Mouse (Mus musculus) gastrocnemius, postnatal 10 days (tissue): ENCODE data around the gene Ube2g2. TPM values are rescaled to one million over a fixed set of nuclear protein-coding genes. Genes with fewer than 3 reads are reported as not detected.

Experiments
- DNase-seq: peaks from one replicate; pipeline ENCODE4 v3.0.0; 2021; ENCODE audit warnings: mixed read lengths
- total RNA-seq, 2 experiments: library from RNA; stranded (reverse); gene quantifications; 2 replicates each; pipeline ENCODE4 v1.2.3; 2021

The Ube2g2 gene
- total RNA-seq, 2 experiments from 2014 or later, result 81.3 to 85.4 TPM

DNA sequence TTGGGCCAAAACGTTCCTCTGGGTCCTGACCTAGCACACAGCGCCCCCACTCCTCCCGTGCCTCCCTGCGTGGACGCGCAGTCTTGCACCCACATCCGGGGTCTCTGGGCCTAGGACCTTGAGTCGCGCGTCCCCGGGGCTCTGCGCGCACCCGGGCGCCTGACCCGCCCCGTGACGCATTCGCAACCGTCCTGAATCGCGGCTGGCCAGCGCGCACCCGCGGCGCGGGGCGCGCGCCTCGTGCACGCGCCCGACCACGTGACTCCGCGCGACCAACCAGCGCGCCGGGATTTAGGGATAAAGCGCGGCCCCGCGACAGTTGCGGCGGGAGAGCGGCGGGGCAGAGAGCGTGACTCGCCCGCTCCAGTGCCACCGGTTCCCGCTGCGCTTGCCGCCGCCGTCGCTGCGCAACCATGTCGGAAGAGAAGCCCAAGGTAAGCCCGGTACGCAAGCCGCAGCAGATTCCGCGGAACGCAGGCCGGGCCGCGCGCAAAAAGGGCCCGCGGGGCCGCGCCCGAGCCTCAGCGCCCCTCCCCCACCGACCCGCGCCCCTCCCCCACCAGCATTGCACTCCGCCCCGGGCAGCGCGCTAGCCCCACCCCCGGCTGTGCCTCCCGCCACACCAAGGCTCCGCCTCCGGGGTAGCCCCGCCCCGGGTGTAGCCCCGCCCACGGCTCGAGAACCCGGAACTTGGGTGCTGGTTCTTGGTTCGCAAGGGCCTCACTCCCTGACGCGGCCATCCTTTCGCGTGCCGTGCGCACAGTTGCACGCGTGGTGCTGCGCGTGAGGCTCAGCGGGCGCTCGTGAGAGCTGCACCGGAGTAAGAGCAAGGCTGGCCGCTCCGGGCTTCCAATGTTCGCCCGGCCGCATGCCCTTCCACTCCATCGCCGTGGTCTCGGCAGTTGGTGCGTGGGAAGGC lies 15.9 kb upstream of the Ube2g2 start, which contains the start of the genes Sumo3 and Gm49325:
Sumo3 (plus strand) TSS at position 190 of the 919 bp plus-strand sequence.
Gm49325 (plus strand) TSS at position 290 of the 919 bp plus-strand sequence.
- DNase-seq, result peak; percentile 99

- DNase-seq, result no peak
These were observed 15.2 kb upstream of the Ube2g2 start for GRCm38 (mm10) chr10:77606855-77607254.

DNA sequence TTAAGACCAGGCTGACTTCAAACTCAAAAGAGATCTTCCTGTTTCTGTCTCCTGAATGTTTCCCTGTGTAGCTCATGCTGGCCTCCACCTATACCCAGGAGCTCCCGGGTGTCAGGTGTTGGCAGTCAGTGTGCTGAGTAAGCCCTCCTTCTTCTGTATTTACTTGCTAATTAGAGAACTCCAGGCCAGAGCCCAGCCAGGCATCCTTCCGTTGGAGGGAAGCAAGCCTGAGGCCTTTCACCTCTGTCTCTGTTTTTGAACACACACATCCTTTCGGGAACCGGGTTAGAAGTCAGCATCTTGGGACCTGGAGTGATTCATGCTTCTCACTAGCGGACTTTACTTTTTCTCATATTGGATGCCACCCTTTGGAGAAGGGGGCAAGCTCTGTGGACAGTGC lies 14.6 kb upstream of the Ube2g2 start:
- no peak for DNase-seq

DNA sequence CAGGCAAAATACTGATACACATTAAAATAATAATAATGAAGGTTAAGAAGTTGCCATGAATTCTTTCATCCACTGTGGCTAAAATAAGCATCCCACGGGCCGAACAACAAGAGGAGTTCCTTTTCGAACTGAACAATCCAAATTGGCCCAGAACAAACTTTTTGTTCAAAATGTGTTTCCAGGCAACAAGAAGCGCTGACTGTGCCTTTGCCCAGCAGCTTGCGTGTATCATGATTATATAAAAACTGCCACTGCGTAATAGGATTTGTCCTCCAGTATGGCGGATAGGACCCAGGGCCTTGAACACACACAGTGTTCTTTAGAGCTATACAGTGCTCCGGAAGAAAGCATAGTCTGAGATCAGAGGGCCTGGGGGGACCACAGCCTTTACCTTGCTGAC lies 13.5 kb upstream of the Ube2g2 start:
- no peak for DNase-seq

GRCm38 (mm10) chr10:77610221-77610961 lies 11.7 kb upstream of the Ube2g2 start:
- DNase-seq, result no peak

- DNase-seq, result no peak
These were observed 8.7 kb upstream of the Ube2g2 start for GRCm38 (mm10) chr10:77613409-77613808.

DNA sequence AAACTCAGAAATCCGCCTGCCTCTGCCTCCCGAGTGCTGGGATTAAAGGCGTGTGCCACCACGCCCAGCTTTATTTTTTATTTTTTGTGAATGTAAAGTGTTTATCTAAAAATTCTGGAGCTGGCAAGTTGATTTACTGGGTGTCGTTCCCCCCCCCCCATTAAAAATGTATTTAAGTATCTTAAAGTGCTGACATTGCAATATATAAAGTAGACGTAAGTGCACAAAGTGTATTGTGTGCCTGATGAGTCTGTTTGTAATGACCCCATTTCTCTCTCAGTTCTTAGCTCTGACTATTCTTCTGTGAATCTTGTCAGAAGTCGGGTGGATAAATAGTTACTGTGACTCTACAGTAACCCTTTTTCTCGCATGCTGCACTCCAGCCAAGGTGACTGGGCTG lies 6.4 kb upstream of the Ube2g2 start:
- DNase-seq, result no peak

DNA sequence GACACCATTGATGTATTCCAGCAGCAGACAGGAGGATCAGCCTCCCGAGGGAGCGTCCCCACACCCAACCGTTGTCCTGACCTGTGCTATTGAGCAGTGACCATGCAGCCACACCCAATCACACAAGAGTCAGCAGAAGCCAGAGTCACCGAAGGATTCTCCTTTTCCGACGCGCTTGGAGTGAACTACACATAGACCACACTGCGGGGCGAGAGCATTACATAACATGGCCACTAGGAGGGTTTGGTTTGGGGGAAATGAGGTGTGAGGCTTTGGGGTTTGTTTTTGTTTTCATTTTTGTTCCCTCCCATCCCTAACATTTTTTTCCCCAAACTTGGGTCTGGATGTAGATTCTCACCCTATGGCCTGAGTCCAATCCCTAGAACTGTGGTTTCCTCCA lies 5.9 kb upstream of the Ube2g2 start:
- no peak for DNase-seq

DNA sequence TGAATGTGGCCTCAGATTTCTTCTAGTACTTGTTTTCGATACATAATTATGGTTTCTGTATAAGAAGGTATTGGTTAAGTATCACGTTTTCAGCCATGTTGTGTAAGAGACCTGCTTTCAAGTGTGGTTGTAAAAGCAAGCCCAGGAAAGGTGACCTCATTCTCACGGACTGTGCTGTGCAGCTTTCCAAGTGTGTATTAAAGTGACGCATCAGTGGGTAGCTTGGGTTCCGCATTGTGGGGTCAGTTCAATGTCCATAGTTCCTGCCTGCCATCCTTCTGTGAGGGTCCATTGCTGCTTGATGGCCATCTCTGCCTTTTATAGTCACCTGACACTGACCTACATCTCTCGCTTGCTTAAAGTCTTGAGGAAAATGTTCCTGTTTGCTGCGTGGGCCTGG lies 5.1 kb upstream of the Ube2g2 start:
- DNase-seq, result no peak

GRCm38 (mm10) chr10:77621546-77621945 lies 529 bp upstream of the Ube2g2 start:
- DNase-seq, result no peak

- peak; percentile 63 for DNase-seq
These were observed 1.0 kb downstream of the Ube2g2 start for GRCm38 (mm10) chr10:77623069-77623492.

DNA sequence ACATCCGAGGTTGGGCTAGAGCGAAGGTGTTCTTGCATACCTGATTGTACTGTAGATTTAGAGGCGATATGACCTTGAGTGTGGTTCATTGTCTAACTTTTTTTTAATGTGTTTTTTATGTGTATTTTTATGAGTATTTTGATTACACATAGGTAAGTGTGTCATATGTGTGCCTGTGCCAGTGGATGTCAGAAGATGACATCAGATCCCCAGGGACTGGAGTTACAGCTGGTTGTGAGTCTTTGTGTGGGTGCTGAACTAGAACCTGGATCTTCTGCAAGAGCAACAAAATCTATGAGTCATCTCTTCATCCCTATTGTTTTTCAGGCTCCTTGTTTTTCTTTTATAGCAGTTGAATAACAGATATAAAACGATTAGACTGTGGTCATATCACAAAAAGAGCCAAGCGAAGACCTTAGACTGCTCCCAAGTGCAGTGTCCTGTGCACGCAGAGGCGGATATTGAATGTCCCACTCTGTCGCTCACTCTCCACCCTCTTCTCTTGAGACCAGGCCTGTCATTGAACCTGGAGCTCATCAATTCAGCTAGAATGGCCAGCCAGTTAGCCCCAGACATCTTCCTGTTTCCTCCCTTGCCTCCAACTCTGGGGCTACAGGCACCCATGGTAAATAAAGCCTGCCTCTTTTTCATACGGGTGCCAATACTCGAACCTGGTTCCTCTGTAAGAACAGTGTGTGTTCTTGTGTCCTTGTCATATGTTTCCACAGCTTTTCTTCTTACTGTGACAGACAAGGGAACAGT lies 1.7 kb downstream of the Ube2g2 start:
- no peak for DNase-seq

- DNase-seq, result no peak
These were observed 2.5 kb downstream of the Ube2g2 start for GRCm38 (mm10) chr10:77624570-77624995.

DNA sequence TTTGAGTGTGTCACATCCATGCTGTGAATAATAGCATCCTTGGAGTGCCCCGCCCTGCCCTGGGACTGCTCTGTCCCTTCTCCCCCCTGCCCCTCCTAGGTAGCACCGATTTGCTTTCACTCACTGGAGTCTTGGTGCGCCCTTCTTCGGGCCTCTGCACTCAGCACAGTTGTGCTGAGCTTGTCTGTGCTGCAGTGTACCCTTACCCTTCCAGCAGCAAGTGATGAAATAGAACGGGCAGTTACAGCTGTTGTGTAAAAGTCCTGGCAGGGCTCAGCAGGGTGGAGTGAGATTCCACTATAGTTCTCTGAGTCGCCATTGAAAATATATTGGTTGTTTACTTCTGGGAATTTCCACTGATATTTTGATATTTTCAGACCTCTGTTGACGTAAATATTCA lies 4.0 kb downstream of the Ube2g2 start:
- DNase-seq, result no peak

DNA sequence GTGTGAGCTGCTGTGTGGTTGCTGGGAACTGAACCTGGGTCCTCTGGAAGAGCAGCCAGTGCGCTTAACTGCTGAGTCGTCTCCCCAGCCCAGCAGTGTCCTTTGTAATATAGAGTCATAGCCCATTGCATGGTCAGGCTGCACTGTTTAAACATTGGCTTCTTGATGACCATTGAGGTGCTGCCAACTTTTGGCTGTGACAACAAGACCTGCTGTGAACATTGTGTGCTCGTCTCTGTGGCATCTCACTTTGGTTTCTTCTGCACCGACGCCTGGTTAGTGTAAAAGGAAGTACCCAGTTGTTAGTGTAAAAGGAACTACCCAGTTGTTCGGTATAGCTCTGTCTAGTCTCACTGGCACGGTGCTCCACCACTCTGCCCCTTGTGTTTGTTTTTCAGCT lies 4.5 kb downstream of the Ube2g2 start:
- no peak for DNase-seq

GRCm38 (mm10) chr10:77627497-77627896 lies 5.4 kb downstream of the Ube2g2 start:
- DNase-seq, result peak; percentile 82

DNA sequence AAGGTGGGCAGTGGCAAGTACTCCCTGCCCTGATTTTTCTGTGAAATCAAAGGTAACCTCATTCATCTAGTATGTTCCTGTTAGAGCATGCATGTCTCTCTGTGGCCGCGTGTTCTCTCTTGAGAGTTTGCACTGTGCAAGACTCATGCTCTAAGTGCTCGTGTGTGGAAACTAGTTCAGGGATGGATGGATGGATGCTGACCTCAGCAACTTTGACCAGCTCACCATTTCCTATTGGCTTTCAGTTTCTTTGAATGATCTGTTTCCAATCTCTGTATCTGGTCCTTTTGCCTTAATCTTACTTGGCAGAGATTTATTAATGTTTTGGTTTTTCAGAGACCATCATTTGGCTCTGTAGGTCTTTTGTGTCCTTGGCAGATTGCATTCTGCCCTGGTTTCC lies 7.1 kb downstream of the Ube2g2 start:
- DNase-seq, result no peak

DNA sequence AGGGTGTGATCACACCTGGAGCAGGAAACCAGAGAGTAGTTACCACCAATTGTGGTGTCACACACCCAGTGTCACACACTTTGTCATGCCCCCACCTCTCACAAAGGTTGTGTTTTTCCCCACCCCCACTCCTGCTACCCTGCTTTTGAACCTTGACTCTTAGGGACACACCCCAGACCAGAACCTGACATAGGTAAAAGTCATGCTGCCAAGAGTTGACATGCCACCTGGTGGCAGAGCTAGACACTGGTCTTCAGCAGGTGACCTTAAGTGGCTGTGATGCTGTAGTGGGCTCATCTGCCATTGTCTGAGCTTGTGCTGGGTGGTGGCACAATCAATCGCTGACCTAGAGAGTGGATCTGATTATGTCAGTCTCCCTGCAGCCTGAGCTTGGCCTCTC lies 7.9 kb downstream of the Ube2g2 start:
- DNase-seq, result no peak

DNA sequence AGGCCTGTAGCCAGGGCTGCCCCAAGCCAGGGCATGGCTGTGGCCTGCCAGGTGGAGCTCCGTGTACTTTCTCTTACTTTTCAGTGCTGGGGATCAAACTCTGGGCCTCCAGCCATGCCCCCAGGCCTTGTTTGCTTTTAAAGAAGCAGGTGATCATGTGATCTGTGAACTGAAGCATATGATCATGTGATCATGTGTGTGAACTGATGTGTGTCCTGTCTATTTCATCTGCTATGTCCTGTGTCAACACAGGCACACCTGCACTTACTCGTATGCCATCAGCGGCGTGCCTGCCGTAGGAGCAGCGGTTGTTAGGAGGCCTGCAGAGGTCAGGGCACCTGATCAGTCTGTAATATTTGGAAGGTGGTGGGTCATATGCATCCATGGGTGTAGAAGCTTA lies 11.9 kb downstream of the Ube2g2 start:
- DNase-seq, result no peak

GRCm38 (mm10) chr10:77634452-77635231 lies 12.6 kb downstream of the Ube2g2 start:
- no peak for DNase-seq

DNA sequence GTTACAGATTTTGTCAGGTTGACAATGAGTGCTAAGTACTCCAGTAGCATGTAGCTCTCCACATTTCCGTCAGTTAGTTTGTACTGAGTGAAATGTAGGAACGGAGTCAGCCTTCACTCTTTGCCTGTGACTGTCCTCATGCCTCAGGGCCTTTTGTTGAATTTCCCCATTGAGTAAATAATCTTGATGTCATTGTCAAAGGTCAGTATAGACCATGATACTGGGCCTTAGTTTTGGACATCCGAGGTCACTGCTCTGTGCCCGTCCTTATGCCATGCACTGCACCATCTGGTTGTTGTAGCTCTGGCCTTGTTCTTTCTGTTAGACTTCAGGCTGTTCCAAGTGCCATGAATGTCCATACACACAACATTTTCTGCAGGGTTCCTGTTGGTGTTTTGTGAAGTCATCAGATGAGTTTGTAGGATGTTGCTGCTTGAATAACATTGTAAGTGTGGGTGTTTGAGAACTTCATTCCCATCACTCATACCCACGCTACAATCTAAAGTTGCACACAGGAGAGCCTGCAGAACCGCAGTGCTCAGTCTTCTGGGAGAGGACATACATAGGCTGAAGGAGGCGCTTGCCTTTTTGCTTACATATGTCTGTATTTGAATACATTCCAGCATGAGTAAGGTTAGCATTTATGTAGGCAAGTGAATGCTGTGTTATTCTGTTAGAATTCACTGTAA lies 14.3 kb downstream of the Ube2g2 start:
- DNase-seq, result no peak
